Mouse (Mus musculus) c-Kit-positive CD71-positive TER-119-positive erythroid progenitor cells, embryonic 14.5 days (primary cell): ENCODE measurements around the gene Gapdh.

Experiments
- DNase-seq: peaks from one replicate; pipeline ENCODE4 v3.0.0-alpha.2; 2013; ENCODE audit warnings: low spot score

Gene Gapdh

GRCm38 (mm10) chr6:125148926-125149568 lies 17.2 kb downstream of the Gapdh start:
- DNase-seq = no peak

GRCm38 (mm10) chr6:125148251-125148925 lies 17.9 kb downstream of the Gapdh start:
- DNase-seq = no peak

- no peak for DNase-seq
Measured at GRCm38 (mm10) chr6:125147329-125147728, 18.9 kb downstream of the Gapdh start.

GRCm38 (mm10) chr6:125146797-125147196 lies 19.5 kb downstream of the Gapdh start:
- no peak for DNase-seq

- no peak for DNase-seq
Measured at GRCm38 (mm10) chr6:125146148-125146547, 20.1 kb downstream of the Gapdh start.

- DNase-seq = peak; percentile 34
Measured at GRCm38 (mm10) chr6:125145479-125145951, 20.8 kb downstream of the Gapdh start.

- DNase-seq = peak; percentile 90
Measured at GRCm38 (mm10) chr6:125145001-125145400, 21.3 kb downstream of the Gapdh start, which contains the start of gene Iffo1. Gene Iffo1 (plus strand): TSS chr6:125145241.

- DNase-seq = no peak
Measured at GRCm38 (mm10) chr6:125143904-125144303, 22.4 kb downstream of the Gapdh start.

- DNase-seq = no peak
Measured at GRCm38 (mm10) chr6:125143128-125143527, 23.1 kb downstream of the Gapdh start.

GRCm38 (mm10) chr6:125142436-125142835 lies 23.8 kb downstream of the Gapdh start:
- no peak for DNase-seq

GRCm38 (mm10) chr6:125139747-125140146 lies 26.5 kb downstream of the Gapdh start:
- DNase-seq = no peak

GRCm38 (mm10) chr6:125137002-125137671 lies 29.1 kb downstream of the Gapdh start:
- peak; percentile 32 for DNase-seq

GRCm38 (mm10) chr6:125132470-125132869 lies 33.8 kb downstream of the Gapdh start:
- no peak for DNase-seq

- DNase-seq = peak; percentile 93
Measured at GRCm38 (mm10) chr6:125131302-125132156, 34.7 kb downstream of the Gapdh start, which contains the start of gene Nop2. Gene Nop2 (plus strand): TSS chr6:125131909.

- DNase-seq = no peak
Measured at GRCm38 (mm10) chr6:125129710-125130402, 36.4 kb downstream of the Gapdh start.

GRCm38 (mm10) chr6:125128724-125129123 lies 37.5 kb downstream of the Gapdh start:
- DNase-seq = no peak

- no peak for DNase-seq
Measured at GRCm38 (mm10) chr6:125119387-125119786, 46.9 kb downstream of the Gapdh start.

GRCm38 (mm10) chr6:125112553-125112952 lies 53.7 kb downstream of the Gapdh start:
- DNase-seq = no peak
